Mouse (Mus musculus): Measurements from ENCODE around the gene Arid4a. TPM values are rescaled to one million over a fixed set of nuclear protein-coding genes. Genes with fewer than 3 reads are reported as not detected.

The Arid4a gene
- polyA plus RNA-seq, 1 experiment from 2014 or later = 40.4 TPM

DNA sequence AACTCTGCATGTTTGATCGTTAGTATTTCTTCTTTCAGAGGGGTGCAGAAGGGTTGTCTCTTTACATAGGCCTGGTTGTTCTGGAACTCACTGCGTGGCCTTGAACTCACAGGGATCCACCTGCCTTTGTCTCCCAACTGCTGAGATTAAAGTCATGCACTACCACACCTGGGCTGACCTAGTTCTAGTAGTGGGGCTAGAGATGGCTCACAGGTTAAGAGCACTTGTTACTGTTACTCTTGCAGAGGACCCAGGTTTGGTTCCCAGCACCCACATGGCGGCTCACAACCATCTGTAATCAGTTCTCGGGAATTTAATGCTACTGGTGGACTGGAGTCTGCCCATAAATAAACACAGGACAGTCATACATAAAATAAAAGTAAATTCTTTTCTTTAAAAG, 30.7 kb downstream of the Arid4a start:
- Histone ChIP-seq H3K9ac (ENCODE audit: low read length) (no peak overlapping the region), H3K27me3 (ENCODE audit: control insufficient read depth, insufficient read depth, low read length) (no peaks in the 10 kb centered on the region), H3K4me2 (ENCODE audit: low read depth, low read length) (no peak overlapping the region), H3K9me3 (replicated peaks; ENCODE audit: control insufficient read depth, low read length) (no peaks in the 10 kb centered on the region), H3K4me1 (ENCODE audit: control insufficient read depth, insufficient read depth, low read length) (peaks cover 10% of the 10 kb centered on the region), H3K36me3 (ENCODE audit: control insufficient read depth, insufficient read depth, low read length) (peaks cover 13% of the 10 kb centered on the region), H3K27ac (ENCODE audit: low read length) (no peak overlapping the region), H3K4me3 (replicated peaks; ENCODE audit: low read length) (no peak overlapping the region)
- 95% methylated on average over 4 of the region's 4 CpGs for WGBS
- ATAC-seq (ENCODE audit: insufficient read depth, low FRiP score) = no peak

DNA sequence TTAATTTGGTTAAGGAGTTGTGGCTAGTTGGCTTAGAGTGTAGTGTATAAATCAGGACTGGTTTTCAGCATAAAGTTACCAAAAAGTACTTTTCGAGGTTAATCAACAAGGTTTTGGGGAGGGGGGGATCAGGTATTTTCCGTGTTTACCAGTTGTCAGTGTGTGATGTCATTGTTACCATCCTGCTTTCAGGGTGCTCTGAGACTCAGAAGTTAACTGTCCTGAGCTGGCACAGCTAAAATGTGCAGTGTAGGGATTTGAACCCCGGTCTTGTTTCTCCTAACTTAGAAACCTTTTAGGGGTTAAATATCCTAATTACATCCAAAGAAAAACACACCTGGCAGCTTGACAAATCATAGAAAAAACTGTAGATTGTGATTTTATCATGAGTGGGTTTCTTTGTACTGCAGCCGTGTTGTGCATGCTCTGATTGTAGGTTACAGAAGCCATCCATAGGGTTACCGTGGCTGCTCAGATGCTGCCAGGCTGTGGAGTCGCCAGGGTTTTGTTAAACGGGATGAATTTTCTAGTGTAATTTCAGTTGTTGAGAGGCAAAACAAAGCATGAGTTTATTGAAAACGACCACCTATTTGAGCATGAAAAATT, 31.8 kb downstream of the Arid4a start:
- Histone ChIP-seq H3K4me2 (ENCODE audit: low read depth, low read length) (peak overlapping the region; percentile 57), H3K4me3 (replicated peaks; ENCODE audit: low read length) (peak overlapping the region; percentile 28), H3K36me3 (ENCODE audit: control insufficient read depth, insufficient read depth, low read length) (peaks cover 13% of the 10 kb centered on the region), H3K27me3 (ENCODE audit: control insufficient read depth, insufficient read depth, low read length) (no peaks in the 10 kb centered on the region), H3K9ac (ENCODE audit: low read length) (peak overlapping the region; percentile 67; the same call in 1 of the 2 replicates), H3K27ac (ENCODE audit: low read length) (peak overlapping the region; percentile 85), H3K9me3 (replicated peaks; ENCODE audit: control insufficient read depth, low read length) (no peaks in the 10 kb centered on the region), H3K4me1 (ENCODE audit: control insufficient read depth, insufficient read depth, low read length) (peaks cover 10% of the 10 kb centered on the region)
- WGBS = 51% methylated on average over 8 of the region's 8 CpGs
- 0 out of 2 replicates have a peak, but pooled peaks have one; percentile 59 for ATAC-seq (ENCODE audit: insufficient read depth, low FRiP score)

DNA sequence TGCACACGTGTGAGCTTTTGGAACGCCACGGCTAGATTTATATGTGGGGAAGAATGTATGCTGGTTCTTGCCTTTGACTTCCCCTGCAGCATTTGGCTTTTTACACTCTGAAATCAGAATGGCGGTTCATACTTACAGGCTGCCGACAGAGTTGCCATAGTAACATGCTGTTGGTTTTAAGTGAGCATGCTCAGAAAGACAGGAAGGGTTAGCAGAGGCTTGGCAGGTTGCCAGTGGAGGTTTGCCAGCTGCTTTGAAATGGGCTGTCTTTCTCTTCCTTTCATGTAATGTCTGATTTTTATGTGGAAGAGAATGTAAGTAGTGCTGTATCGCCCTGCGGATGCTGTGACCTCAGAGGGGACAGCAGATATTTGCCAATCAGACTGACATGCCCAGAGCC, 32.3 kb downstream of the Arid4a start:
- H3K27me3 ChIP-seq (ENCODE audit: control insufficient read depth, insufficient read depth, low read length) = no peaks in the 10 kb centered on the region
- H3K9ac ChIP-seq (ENCODE audit: low read length) = peak overlapping the region; percentile 67
- H3K4me1 ChIP-seq (ENCODE audit: control insufficient read depth, insufficient read depth, low read length) = peaks cover 15% of the 10 kb centered on the region
- no peaks in the 10 kb centered on the region for H3K9me3 ChIP-seq (replicated peaks; ENCODE audit: control insufficient read depth, low read length)
- H3K27ac ChIP-seq (ENCODE audit: low read length) = peak overlapping the region; percentile 85
- peak; percentile 85 for ATAC-seq (ENCODE audit: insufficient read depth, low FRiP score)
- peak overlapping the region; percentile 57 for H3K4me2 ChIP-seq (ENCODE audit: low read depth, low read length)
- H3K4me3 ChIP-seq (replicated peaks; ENCODE audit: low read length) = peak overlapping the region; percentile 28
- peaks cover 13% of the 10 kb centered on the region for H3K36me3 ChIP-seq (ENCODE audit: control insufficient read depth, insufficient read depth, low read length)
- WGBS = 15% methylated on average over 7 of the region's 7 CpGs

DNA sequence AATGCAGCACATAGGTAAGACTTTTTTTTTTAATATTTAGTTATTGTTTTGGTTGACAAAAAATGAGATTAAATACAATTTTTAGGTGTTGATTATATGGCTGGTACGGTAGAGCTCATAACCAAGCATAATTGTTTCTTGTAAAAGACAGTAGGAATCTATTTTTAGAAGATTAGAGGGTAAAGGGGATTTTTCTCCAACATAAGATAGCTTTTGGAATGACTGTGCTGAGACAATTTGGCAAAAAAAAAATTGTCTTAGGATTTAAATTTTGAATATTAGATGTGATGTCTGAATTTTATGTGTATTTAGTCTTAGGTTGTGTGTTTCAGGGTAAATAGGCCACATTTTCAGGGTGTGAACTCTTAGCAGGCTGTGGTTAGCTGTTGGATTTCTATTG, 32.8 kb downstream of the Arid4a start:
- Histone ChIP-seq H3K9ac (ENCODE audit: low read length) (0 out of 2 replicates have a peak overlapping the region, but pooled peaks have one; percentile 67), H3K4me2 (ENCODE audit: low read depth, low read length) (peak overlapping the region; percentile 57), H3K9me3 (replicated peaks; ENCODE audit: control insufficient read depth, low read length) (no peaks in the 10 kb centered on the region), H3K36me3 (ENCODE audit: control insufficient read depth, insufficient read depth, low read length) (peaks cover 13% of the 10 kb centered on the region), H3K4me3 (replicated peaks; ENCODE audit: low read length) (peak overlapping the region; percentile 28), H3K27me3 (ENCODE audit: control insufficient read depth, insufficient read depth, low read length) (no peaks in the 10 kb centered on the region), H3K4me1 (ENCODE audit: control insufficient read depth, insufficient read depth, low read length) (peaks cover 15% of the 10 kb centered on the region), H3K27ac (ENCODE audit: low read length) (peak overlapping the region; percentile 85; the same call in 1 of the 2 replicates)
- 47% methylated on average over 1 of the region's 1 CpGs for WGBS
- no peak for ATAC-seq (ENCODE audit: insufficient read depth, low FRiP score)

DNA sequence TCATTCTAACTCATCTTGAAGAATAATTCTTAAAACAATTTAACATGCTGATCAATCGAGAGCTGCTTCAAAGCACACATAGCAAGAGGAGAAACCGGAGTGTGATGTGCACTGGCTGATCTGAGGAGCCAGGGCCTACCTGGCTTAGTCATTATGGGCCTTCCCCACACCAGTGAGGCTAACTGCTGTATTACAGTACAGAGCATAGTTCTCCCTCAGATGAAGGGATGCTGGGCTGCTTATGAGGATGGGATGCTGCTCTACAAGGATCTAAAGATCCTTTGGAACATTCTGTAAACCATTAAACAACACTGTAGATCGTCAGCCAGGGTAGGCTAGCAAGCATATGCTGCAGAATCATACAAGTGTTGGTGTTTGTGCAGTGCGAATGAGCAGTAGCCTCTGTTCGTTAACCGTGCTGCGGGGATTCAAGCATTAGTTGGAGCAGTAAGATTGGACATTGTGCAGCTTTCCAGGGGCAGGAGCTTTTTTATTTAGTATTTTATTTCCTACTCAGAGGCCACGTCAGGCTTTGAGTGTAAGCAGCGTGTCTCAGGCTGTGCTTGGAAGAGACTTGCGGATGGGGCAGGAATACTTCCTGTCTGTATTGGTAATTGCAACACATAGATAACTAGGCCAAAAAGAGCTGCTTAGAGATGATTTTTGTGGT, 33.9 kb downstream of the Arid4a start:
- Histone ChIP-seq H3K9me3 (replicated peaks; ENCODE audit: control insufficient read depth, low read length) (no peaks in the 10 kb centered on the region), H3K4me1 (ENCODE audit: control insufficient read depth, insufficient read depth, low read length) (peaks cover 15% of the 10 kb centered on the region), H3K9ac (ENCODE audit: low read length) (no peak overlapping the region), H3K4me2 (ENCODE audit: low read depth, low read length) (no peak overlapping the region), H3K4me3 (replicated peaks; ENCODE audit: low read length) (no peak overlapping the region), H3K27me3 (ENCODE audit: control insufficient read depth, insufficient read depth, low read length) (no peaks in the 10 kb centered on the region), H3K27ac (ENCODE audit: low read length) (no peak overlapping the region), H3K36me3 (ENCODE audit: control insufficient read depth, insufficient read depth, low read length) (peaks cover 9% of the 10 kb centered on the region)
- 85% methylated on average over 10 of the region's 10 CpGs for WGBS
- ATAC-seq (ENCODE audit: insufficient read depth, low FRiP score) = no peak

DNA sequence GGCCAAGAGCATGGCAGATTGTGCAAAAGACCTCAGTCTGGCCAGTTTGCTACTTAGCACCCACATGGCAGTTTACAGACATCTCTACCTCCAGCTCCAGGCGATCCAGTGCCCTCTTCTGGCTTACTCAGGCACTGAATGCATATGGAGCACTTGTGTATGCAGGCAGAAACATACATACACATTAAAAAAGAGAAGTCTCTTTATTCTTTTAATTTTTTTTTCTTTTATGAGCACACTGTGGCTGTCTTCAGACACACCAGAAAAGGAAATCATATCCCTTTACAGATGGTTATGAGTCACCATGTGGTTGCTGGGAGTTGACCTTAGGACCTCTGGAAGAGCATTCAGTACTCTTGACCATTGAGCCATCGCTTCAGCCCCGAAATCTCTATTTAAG, 35.3 kb downstream of the Arid4a start:
- H3K9ac ChIP-seq (ENCODE audit: low read length) = no peak overlapping the region
- H3K27ac ChIP-seq (ENCODE audit: low read length) = no peak overlapping the region
- WGBS = 77% methylated on average over 3 of the region's 3 CpGs
- no peaks in the 10 kb centered on the region for H3K9me3 ChIP-seq (replicated peaks; ENCODE audit: control insufficient read depth, low read length)
- no peak overlapping the region for H3K4me3 ChIP-seq (replicated peaks; ENCODE audit: low read length)
- H3K27me3 ChIP-seq (ENCODE audit: control insufficient read depth, insufficient read depth, low read length) = no peaks in the 10 kb centered on the region
- no peak for ATAC-seq (ENCODE audit: insufficient read depth, low FRiP score)
- H3K36me3 ChIP-seq (ENCODE audit: control insufficient read depth, insufficient read depth, low read length) = peaks cover 6% of the 10 kb centered on the region
- H3K4me1 ChIP-seq (ENCODE audit: control insufficient read depth, insufficient read depth, low read length) = peaks cover 15% of the 10 kb centered on the region
- no peak overlapping the region for H3K4me2 ChIP-seq (ENCODE audit: low read depth, low read length)

DNA sequence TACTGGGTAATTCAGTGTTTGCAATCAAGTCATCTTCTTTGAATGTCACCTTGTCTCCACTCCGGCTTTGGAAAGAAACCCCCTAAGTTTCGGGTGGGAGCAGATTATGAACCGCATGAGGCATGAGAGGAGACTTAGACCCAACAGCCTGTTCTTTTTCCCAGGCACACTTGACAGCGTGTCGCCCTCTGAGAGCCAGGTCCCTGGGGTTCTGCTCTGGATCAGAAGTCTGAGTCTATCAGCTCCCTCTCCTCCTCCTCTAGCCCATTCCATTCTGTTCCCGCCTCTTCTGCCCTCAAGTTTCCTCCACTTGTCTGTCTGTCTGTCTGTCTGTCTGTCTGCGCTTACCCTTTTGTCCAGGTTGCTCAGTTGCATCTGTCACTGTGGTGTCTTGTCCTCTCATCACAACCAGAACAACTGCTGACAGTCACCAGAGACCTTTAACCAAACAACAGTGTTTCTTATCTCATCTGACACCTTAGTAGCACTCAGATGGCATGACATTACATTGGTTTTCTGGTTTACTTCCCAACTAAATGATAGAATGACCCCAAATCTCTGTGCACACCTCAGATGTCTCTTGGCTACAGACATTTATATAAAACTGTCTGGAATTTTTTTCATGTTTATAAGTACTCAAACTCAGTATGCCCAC, 36.7 kb downstream of the Arid4a start:
- Histone ChIP-seq H3K4me1 (ENCODE audit: control insufficient read depth, insufficient read depth, low read length) (peaks cover 14% of the 10 kb centered on the region), H3K27me3 (ENCODE audit: control insufficient read depth, insufficient read depth, low read length) (no peaks in the 10 kb centered on the region), H3K36me3 (ENCODE audit: control insufficient read depth, insufficient read depth, low read length) (no peaks in the 10 kb centered on the region), H3K4me3 (replicated peaks; ENCODE audit: low read length) (no peak overlapping the region), H3K9me3 (replicated peaks; ENCODE audit: control insufficient read depth, low read length) (no peaks in the 10 kb centered on the region), H3K4me2 (ENCODE audit: low read depth, low read length) (no peak overlapping the region), H3K27ac (ENCODE audit: low read length) (no peak overlapping the region), H3K9ac (ENCODE audit: low read length) (no peak overlapping the region)
- no peak for ATAC-seq (ENCODE audit: insufficient read depth, low FRiP score)
- WGBS = 74% methylated on average over 7 of the region's 7 CpGs

DNA sequence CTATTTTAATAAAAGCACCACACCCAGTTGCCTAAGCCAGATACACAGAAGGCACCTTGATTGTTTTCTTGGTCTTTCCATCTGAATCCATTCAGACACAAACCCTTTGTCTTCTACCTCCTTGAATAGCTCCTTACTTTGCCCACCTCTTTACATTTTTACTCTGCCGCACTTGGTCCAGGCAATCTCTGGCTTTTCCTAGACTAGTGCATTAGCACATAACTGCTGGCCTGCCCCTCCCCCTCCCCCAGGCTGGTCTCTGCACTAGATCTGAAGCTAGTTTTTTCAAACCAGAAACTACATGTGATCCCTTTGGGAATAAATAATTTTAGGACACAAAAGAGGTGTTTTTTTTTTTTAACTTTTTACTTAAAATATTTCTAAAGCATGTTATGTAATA, 37.2 kb downstream of the Arid4a start:
- Histone ChIP-seq H3K9me3 (replicated peaks; ENCODE audit: control insufficient read depth, low read length) (no peaks in the 10 kb centered on the region), H3K4me1 (ENCODE audit: control insufficient read depth, insufficient read depth, low read length) (peaks cover 8% of the 10 kb centered on the region), H3K27me3 (ENCODE audit: control insufficient read depth, insufficient read depth, low read length) (no peaks in the 10 kb centered on the region), H3K9ac (ENCODE audit: low read length) (no peak overlapping the region), H3K36me3 (ENCODE audit: control insufficient read depth, insufficient read depth, low read length) (0 out of 2 replicates have a peak, but pooled peaks cover 4% of the 10 kb centered on the region), H3K27ac (ENCODE audit: low read length) (no peak overlapping the region), H3K4me2 (ENCODE audit: low read depth, low read length) (no peak overlapping the region), H3K4me3 (replicated peaks; ENCODE audit: low read length) (no peak overlapping the region)
- no peak for ATAC-seq (ENCODE audit: insufficient read depth, low FRiP score)
- 83% methylated on average over 1 of the region's 1 CpGs for WGBS

DNA sequence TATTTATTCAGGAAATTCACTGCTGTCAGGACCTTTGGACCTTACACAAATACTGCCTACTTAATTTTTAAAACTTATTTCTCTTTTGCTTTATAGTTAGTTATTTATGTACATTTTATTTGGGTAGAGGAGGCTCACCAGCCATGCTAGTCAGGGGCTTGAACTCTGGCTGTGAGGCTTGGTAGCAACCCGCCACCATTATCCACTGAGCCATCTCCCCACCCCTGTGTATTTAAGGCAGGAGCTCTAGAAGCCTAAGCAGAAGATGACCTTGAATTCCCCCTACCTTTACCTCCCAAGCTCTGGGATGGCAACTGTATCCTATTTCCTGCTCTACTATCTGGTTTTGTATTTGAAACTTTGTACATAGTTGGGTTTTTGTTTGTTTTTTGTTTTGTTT, 37.7 kb downstream of the Arid4a start:
- 70% methylated on average over 1 of the region's 1 CpGs for WGBS
- ATAC-seq (ENCODE audit: insufficient read depth, low FRiP score) = no peak
- Histone ChIP-seq H3K27ac (ENCODE audit: low read length) (no peak overlapping the region), H3K9ac (ENCODE audit: low read length) (no peak overlapping the region), H3K4me3 (replicated peaks; ENCODE audit: low read length) (no peak overlapping the region), H3K4me1 (ENCODE audit: control insufficient read depth, insufficient read depth, low read length) (peaks cover 5% of the 10 kb centered on the region), H3K4me2 (ENCODE audit: low read depth, low read length) (no peak overlapping the region), H3K27me3 (ENCODE audit: control insufficient read depth, insufficient read depth, low read length) (no peaks in the 10 kb centered on the region), H3K9me3 (replicated peaks; ENCODE audit: control insufficient read depth, low read length) (no peaks in the 10 kb centered on the region), H3K36me3 (ENCODE audit: control insufficient read depth, insufficient read depth, low read length) (0 out of 2 replicates have a peak, but pooled peaks cover 4% of the 10 kb centered on the region)

All from stomach, embryonic 16.5 days (tissue).